Mouse (Mus musculus): ENCODE data around the gene Zbtb22. TPM values are rescaled to one million over a fixed set of nuclear protein-coding genes. Genes with fewer than 3 reads are reported as not detected.
A peak's percentile ranks its signal among the peaks of the same experiment; 100 is the strongest.

The Zbtb22 gene
- polyA plus RNA-seq, 1 experiment from 2014 or later = 25.3 TPM

- no peak for ATAC-seq (ENCODE audit: low FRiP score, low read depth)
- peaks cover 23% of the 10 kb centered on the region for H3K36me3 ChIP-seq
Observed at GRCm38 (mm10) chr17:33928251-33928947, 12.7 kb downstream of the Zbtb22 start.

GRCm38 (mm10) chr17:33929371-33930279 lies 13.9 kb downstream of the Zbtb22 start, which contains the start of gene Rgl2:
Gene Rgl2, plus strand, starts transcription at chr17:33929543.
- Histone ChIP-seq H3K36me3 (peaks cover 35% of the 10 kb centered on the region), H3K27ac (replicated peaks) (peak within 1 kb of the TSS; percentile 88), H3K9me3 (no peaks in the 10 kb centered on the region), H3K9ac (replicated peaks) (peak within 1 kb of the TSS; percentile 90), H3K4me2 (replicated peaks) (peak within 1 kb of the TSS; percentile 97), H3K4me3 (peak within 1 kb of the TSS; percentile 81), H3K27me3 (no peaks in the 10 kb centered on the region), H3K4me1 (peaks cover 23% of the 10 kb centered on the region)
- peak; percentile 81 for ATAC-seq (ENCODE audit: low FRiP score, low read depth)
- WGBS = under 1% methylated on average over 78 of the region's 80 CpGs

More at GRCm38 (mm10) chr17:33928251-33928947, 12.7 kb downstream of the Zbtb22 start:
- H3K27ac ChIP-seq (replicated peaks) = no peak overlapping the region
- WGBS = 64% methylated on average over 21 of the region's 21 CpGs
- H3K27me3 ChIP-seq = no peaks in the 10 kb centered on the region
- peak overlapping the region; percentile 90 for H3K9ac ChIP-seq (replicated peaks)
- H3K9me3 ChIP-seq = no peaks in the 10 kb centered on the region
- H3K4me3 ChIP-seq = peak overlapping the region; percentile 81
- peak overlapping the region; percentile 97 for H3K4me2 ChIP-seq (replicated peaks)
- H3K4me1 ChIP-seq = peaks cover 23% of the 10 kb centered on the region

- under 1% methylated on average over 45 of the region's 45 CpGs for WGBS
- peaks cover 40% of the 10 kb centered on the region for H3K36me3 ChIP-seq
- ATAC-seq (ENCODE audit: low FRiP score, low read depth) = no peak; the same call in 1 of the 2 replicates
Observed at GRCm38 (mm10) chr17:33930280-33931158, 14.8 kb downstream of the Zbtb22 start.

GRCm38 (mm10) chr17:33931159-33931866 lies 15.6 kb downstream of the Zbtb22 start:
- ATAC-seq (ENCODE audit: low FRiP score, low read depth) = no peak
- no peak overlapping the region for H3K27ac ChIP-seq (replicated peaks)

More at GRCm38 (mm10) chr17:33930280-33931158, 14.8 kb downstream of the Zbtb22 start:
- peaks cover 23% of the 10 kb centered on the region for H3K4me1 ChIP-seq
- peak overlapping the region; percentile 97 for H3K4me2 ChIP-seq (replicated peaks)
- H3K27me3 ChIP-seq = no peaks in the 10 kb centered on the region
- peak overlapping the region; percentile 90 for H3K9ac ChIP-seq (replicated peaks)
- H3K4me3 ChIP-seq = peak overlapping the region; percentile 81
- peak overlapping the region; percentile 88 for H3K27ac ChIP-seq (replicated peaks)
- H3K9me3 ChIP-seq = no peaks in the 10 kb centered on the region

GRCm38 (mm10) chr17:33931947-33932346 lies 16.2 kb downstream of the Zbtb22 start:
- Histone ChIP-seq H3K4me3 (no peak overlapping the region), H3K9ac (replicated peaks) (no peak overlapping the region), H3K4me2 (replicated peaks) (no peak overlapping the region), H3K4me1 (peaks cover 23% of the 10 kb centered on the region), H3K27ac (replicated peaks) (no peak overlapping the region), H3K27me3 (no peaks in the 10 kb centered on the region), H3K9me3 (no peaks in the 10 kb centered on the region), H3K36me3 (peaks cover 48% of the 10 kb centered on the region)
- 89% methylated on average over 11 of the region's 11 CpGs for WGBS
- ATAC-seq (ENCODE audit: low FRiP score, low read depth) = no peak

More at GRCm38 (mm10) chr17:33931159-33931866, 15.6 kb downstream of the Zbtb22 start:
- Histone ChIP-seq H3K4me2 (replicated peaks) (peak overlapping the region; percentile 97), H3K9ac (replicated peaks) (peak overlapping the region; percentile 90), H3K4me3 (peak overlapping the region; percentile 81), H3K9me3 (no peaks in the 10 kb centered on the region), H3K36me3 (peaks cover 47% of the 10 kb centered on the region), H3K4me1 (peaks cover 23% of the 10 kb centered on the region), H3K27me3 (no peaks in the 10 kb centered on the region)
- 35% methylated on average over 18 of the region's 18 CpGs for WGBS

- no peak for ATAC-seq (ENCODE audit: low FRiP score, low read depth)
- Histone ChIP-seq H3K4me3 (no peak overlapping the region), H3K27me3 (no peaks in the 10 kb centered on the region), H3K9ac (replicated peaks) (no peak overlapping the region), H3K4me2 (replicated peaks) (no peak overlapping the region), H3K9me3 (no peaks in the 10 kb centered on the region), H3K4me1 (peaks cover 23% of the 10 kb centered on the region), H3K27ac (replicated peaks) (no peak overlapping the region), H3K36me3 (peaks cover 50% of the 10 kb centered on the region)
- 85% methylated on average over 14 of the region's 14 CpGs for WGBS
Observed at GRCm38 (mm10) chr17:33932448-33932847, 16.7 kb downstream of the Zbtb22 start.

GRCm38 (mm10) chr17:33932970-33933369 lies 17.3 kb downstream of the Zbtb22 start:
- 91% methylated on average over 15 of the region's 15 CpGs for WGBS
- H3K27me3 ChIP-seq = no peaks in the 10 kb centered on the region
- H3K4me1 ChIP-seq = peaks cover 20% of the 10 kb centered on the region
- ATAC-seq (ENCODE audit: low FRiP score, low read depth) = no peak
- H3K9me3 ChIP-seq = no peaks in the 10 kb centered on the region
- H3K27ac ChIP-seq (replicated peaks) = no peak overlapping the region
- H3K9ac ChIP-seq (replicated peaks) = no peak overlapping the region
- H3K36me3 ChIP-seq = peaks cover 52% of the 10 kb centered on the region
- no peak overlapping the region for H3K4me3 ChIP-seq
- no peak overlapping the region for H3K4me2 ChIP-seq (replicated peaks)

- Histone ChIP-seq H3K4me3 (no peak overlapping the region), H3K4me2 (replicated peaks) (no peak overlapping the region)
- WGBS = 88% methylated on average over 21 of the region's 21 CpGs
Observed at GRCm38 (mm10) chr17:33935422-33936055, 19.8 kb downstream of the Zbtb22 start.

GRCm38 (mm10) chr17:33936993-33937392 lies 21.3 kb downstream of the Zbtb22 start:
- H3K9me3 ChIP-seq = no peaks in the 10 kb centered on the region
- no peak overlapping the region for H3K9ac ChIP-seq (replicated peaks)
- H3K4me1 ChIP-seq = peaks cover 23% of the 10 kb centered on the region
- H3K4me2 ChIP-seq (replicated peaks) = no peak overlapping the region
- ATAC-seq (ENCODE audit: low FRiP score, low read depth) = no peak
- H3K27ac ChIP-seq (replicated peaks) = no peak overlapping the region
- WGBS = 91% methylated on average over 15 of the region's 15 CpGs
- H3K4me3 ChIP-seq = no peak overlapping the region
- H3K36me3 ChIP-seq = peaks cover 60% of the 10 kb centered on the region
- no peaks in the 10 kb centered on the region for H3K27me3 ChIP-seq

More at GRCm38 (mm10) chr17:33935422-33936055, 19.8 kb downstream of the Zbtb22 start:
- Histone ChIP-seq H3K27ac (replicated peaks) (no peak overlapping the region), H3K9ac (replicated peaks) (no peak overlapping the region), H3K9me3 (no peaks in the 10 kb centered on the region), H3K27me3 (no peaks in the 10 kb centered on the region), H3K4me1 (peaks cover 20% of the 10 kb centered on the region), H3K36me3 (peaks cover 62% of the 10 kb centered on the region)
- no peak for ATAC-seq (ENCODE audit: low FRiP score, low read depth)

GRCm38 (mm10) chr17:33938783-33939182 lies 23.1 kb downstream of the Zbtb22 start:
- H3K27me3 ChIP-seq = no peaks in the 10 kb centered on the region
- peak overlapping the region; percentile 99; the same call in 1 of the 2 replicates for H3K4me2 ChIP-seq (replicated peaks)
- no peaks in the 10 kb centered on the region for H3K9me3 ChIP-seq
- H3K9ac ChIP-seq (replicated peaks) = no peak overlapping the region
- ATAC-seq (ENCODE audit: low FRiP score, low read depth) = no peak
- H3K27ac ChIP-seq (replicated peaks) = no peak overlapping the region
- peaks cover 24% of the 10 kb centered on the region for H3K4me1 ChIP-seq
- H3K4me3 ChIP-seq = no peak overlapping the region
- WGBS = 82% methylated on average over 11 of the region's 11 CpGs
- H3K36me3 ChIP-seq = peaks cover 54% of the 10 kb centered on the region

Measured in midbrain, embryonic 12.5 days (tissue).